Mouse (Mus musculus): ENCODE results near the gene Elmo2. TPM values are rescaled to one million over a fixed set of nuclear protein-coding genes. Genes with fewer than 3 reads are reported as not detected.

The Elmo2 gene
- polyA plus RNA-seq (2016; fragmentation: Nextera tagmentation; extraction: Ambion mirVana), result 56.5 and 61.3 TPM in 2 replicates

GRCm38 (mm10) chr2:165326304-165327190 lies at the start of gene Elmo2:
TSS of gene Elmo2 (minus strand) at chr2:165326479.
- WGBS, result under 1% methylated on average over 55 of the region's 55 CpGs
- H3K27me3 ChIP-seq (ENCODE audit: insufficient read depth, poor library complexity, severe bottlenecking), result 0 out of 2 replicates have a peak, but pooled peaks cover 7% of the 10 kb centered on the region
- peaks cover 7% of the 10 kb centered on the region for H3K36me3 ChIP-seq
- peak within 1 kb of the TSS; percentile 89 for H3K27ac ChIP-seq
- DNase-seq (ENCODE audit: low spot score), result peak; percentile 98
- H3K4me1 ChIP-seq, result peaks cover 61% of the 10 kb centered on the region
- peak within 1 kb of the TSS; percentile 92 for H3K4me3 ChIP-seq
- no peaks in the 10 kb centered on the region for H3K9me3 ChIP-seq

GRCm38 (mm10) chr2:165376001-165376400 lies 49.7 kb upstream of the Elmo2 start:
- 39% methylated on average over 4 of the region's 4 CpGs for WGBS
- DNase-seq (ENCODE audit: low spot score), result no peak

GRCm38 (mm10) chr2:165375478-165375877 lies 49.2 kb upstream of the Elmo2 start:
- no peaks in the 10 kb centered on the region for H3K27me3 ChIP-seq (ENCODE audit: insufficient read depth, poor library complexity, severe bottlenecking)
- peaks cover 54% of the 10 kb centered on the region for H3K36me3 ChIP-seq
- no peak for DNase-seq (ENCODE audit: low spot score)
- peaks cover 4% of the 10 kb centered on the region for H3K9me3 ChIP-seq
- 72% methylated on average over 5 of the region's 5 CpGs for WGBS
- H3K4me1 ChIP-seq, result peaks cover 15% of the 10 kb centered on the region; the same call in 1 of the 2 replicates
- H3K4me3 ChIP-seq, result no peak overlapping the region
- no peak overlapping the region; the same call in 1 of the 2 replicates for H3K27ac ChIP-seq

More at GRCm38 (mm10) chr2:165376001-165376400, 49.7 kb upstream of the Elmo2 start:
- no peak overlapping the region for H3K4me3 ChIP-seq
- H3K9me3 ChIP-seq, result peaks cover 10% of the 10 kb centered on the region
- H3K4me1 ChIP-seq, result peaks cover 15% of the 10 kb centered on the region; the same call in 1 of the 2 replicates
- peaks cover 59% of the 10 kb centered on the region for H3K36me3 ChIP-seq
- H3K27me3 ChIP-seq (ENCODE audit: insufficient read depth, poor library complexity, severe bottlenecking), result no peaks in the 10 kb centered on the region
- no peak overlapping the region for H3K27ac ChIP-seq

- no peak for DNase-seq (ENCODE audit: low spot score)
- Histone ChIP-seq H3K4me3 (0 out of 2 replicates have a peak overlapping the region, but pooled peaks have one; percentile 12), H3K4me1 (peaks cover 31% of the 10 kb centered on the region), H3K36me3 (peaks cover 12% of the 10 kb centered on the region), H3K9me3 (no peaks in the 10 kb centered on the region), H3K27me3 (ENCODE audit: insufficient read depth, poor library complexity, severe bottlenecking) (peaks cover 35% of the 10 kb centered on the region), H3K27ac (no peak overlapping the region)
- WGBS, result 26% methylated on average over 3 of the region's 3 CpGs
Measured at GRCm38 (mm10) chr2:165371066-165371465, 44.8 kb upstream of the Elmo2 start.

- Histone ChIP-seq H3K27ac (no peak overlapping the region), H3K4me1 (peaks cover 25% of the 10 kb centered on the region), H3K27me3 (ENCODE audit: insufficient read depth, poor library complexity, severe bottlenecking) (peaks cover 42% of the 10 kb centered on the region), H3K36me3 (peaks cover 10% of the 10 kb centered on the region), H3K9me3 (no peaks in the 10 kb centered on the region), H3K4me3 (no peak overlapping the region)
- 72% methylated on average over 3 of the region's 3 CpGs for WGBS
- DNase-seq (ENCODE audit: low spot score), result no peak
Measured at GRCm38 (mm10) chr2:165370348-165370747, 44.1 kb upstream of the Elmo2 start.

GRCm38 (mm10) chr2:165368496-165368895 lies 42.2 kb upstream of the Elmo2 start, which contains the start of gene Zfp663:
TSS of gene Zfp663 (minus strand) at chr2:165368729.
- H3K27ac ChIP-seq, result 0 out of 2 replicates have a peak within 1 kb of the TSS, but pooled peaks have one; percentile 44
- H3K27me3 ChIP-seq (ENCODE audit: insufficient read depth, poor library complexity, severe bottlenecking), result peaks cover 48% of the 10 kb centered on the region
- DNase-seq (ENCODE audit: low spot score), result no peak
- H3K36me3 ChIP-seq, result no peaks in the 10 kb centered on the region
- no peaks in the 10 kb centered on the region for H3K9me3 ChIP-seq
- peaks cover 28% of the 10 kb centered on the region for H3K4me1 ChIP-seq
- 2% methylated on average over 27 of the region's 27 CpGs for WGBS
- H3K4me3 ChIP-seq, result peak within 1 kb of the TSS; percentile 46

GRCm38 (mm10) chr2:165367868-165368439 lies 41.7 kb upstream of the Elmo2 start:
- no peaks in the 10 kb centered on the region for H3K36me3 ChIP-seq
- no peaks in the 10 kb centered on the region for H3K9me3 ChIP-seq
- peaks cover 53% of the 10 kb centered on the region for H3K27me3 ChIP-seq (ENCODE audit: insufficient read depth, poor library complexity, severe bottlenecking)
- H3K27ac ChIP-seq, result 0 out of 2 replicates have a peak overlapping the region, but pooled peaks have one; percentile 44
- 4% methylated on average over 13 of the region's 13 CpGs for WGBS
- peak overlapping the region; percentile 46 for H3K4me3 ChIP-seq
- DNase-seq (ENCODE audit: low spot score), result no peak
- peaks cover 28% of the 10 kb centered on the region for H3K4me1 ChIP-seq

- no peak for DNase-seq (ENCODE audit: low spot score)
- 6% methylated on average over 6 of the region's 8 CpGs for WGBS
- peak overlapping the region; percentile 44 for H3K4me3 ChIP-seq
- peaks cover 61% of the 10 kb centered on the region for H3K27me3 ChIP-seq (ENCODE audit: insufficient read depth, poor library complexity, severe bottlenecking)
- peaks cover 28% of the 10 kb centered on the region for H3K4me1 ChIP-seq
- peak overlapping the region; percentile 44 for H3K27ac ChIP-seq
- no peaks in the 10 kb centered on the region for H3K9me3 ChIP-seq
- H3K36me3 ChIP-seq, result no peaks in the 10 kb centered on the region
Measured at GRCm38 (mm10) chr2:165367047-165367520, 40.8 kb upstream of the Elmo2 start.

GRCm38 (mm10) chr2:165364334-165365091 lies 38.2 kb upstream of the Elmo2 start:
- H3K4me3 ChIP-seq, result peak overlapping the region; percentile 28; the same call in 1 of the 2 replicates

GRCm38 (mm10) chr2:165363282-165363681 lies 37.0 kb upstream of the Elmo2 start:
- WGBS, result 81% methylated on average over 6 of the region's 6 CpGs
- Histone ChIP-seq H3K27ac (no peak overlapping the region), H3K27me3 (ENCODE audit: insufficient read depth, poor library complexity, severe bottlenecking) (peaks cover 52% of the 10 kb centered on the region), H3K9me3 (no peaks in the 10 kb centered on the region), H3K4me3 (no peak overlapping the region), H3K36me3 (no peaks in the 10 kb centered on the region), H3K4me1 (peaks cover 23% of the 10 kb centered on the region)
- no peak for DNase-seq (ENCODE audit: low spot score)

More at GRCm38 (mm10) chr2:165364334-165365091, 38.2 kb upstream of the Elmo2 start:
- Histone ChIP-seq H3K36me3 (no peaks in the 10 kb centered on the region), H3K9me3 (no peaks in the 10 kb centered on the region), H3K27me3 (ENCODE audit: insufficient read depth, poor library complexity, severe bottlenecking) (peaks cover 63% of the 10 kb centered on the region), H3K4me1 (peaks cover 28% of the 10 kb centered on the region), H3K27ac (no peak overlapping the region)
- 12% methylated on average over 21 of the region's 21 CpGs for WGBS
- DNase-seq (ENCODE audit: low spot score), result no peak

GRCm38 (mm10) chr2:165360861-165361260 lies 34.6 kb upstream of the Elmo2 start:
- H3K27ac ChIP-seq, result no peak overlapping the region
- no peaks in the 10 kb centered on the region for H3K36me3 ChIP-seq
- no peak for DNase-seq (ENCODE audit: low spot score)
- H3K9me3 ChIP-seq, result no peaks in the 10 kb centered on the region
- 3% methylated on average over 1 of the region's 1 CpGs for WGBS
- peaks cover 28% of the 10 kb centered on the region for H3K27me3 ChIP-seq (ENCODE audit: insufficient read depth, poor library complexity, severe bottlenecking)
- H3K4me3 ChIP-seq, result no peak overlapping the region
- H3K4me1 ChIP-seq, result peaks cover 6% of the 10 kb centered on the region; the same call in 1 of the 2 replicates

- 86% methylated on average over 20 of the region's 20 CpGs for WGBS
- Histone ChIP-seq H3K4me3 (no peak overlapping the region), H3K36me3 (no peaks in the 10 kb centered on the region), H3K27ac (no peak overlapping the region), H3K9me3 (peaks cover 19% of the 10 kb centered on the region), H3K4me1 (no peaks in the 10 kb centered on the region), H3K27me3 (ENCODE audit: insufficient read depth, poor library complexity, severe bottlenecking) (0 out of 2 replicates have a peak, but pooled peaks cover 9% of the 10 kb centered on the region)
- DNase-seq (ENCODE audit: low spot score), result no peak
Measured at GRCm38 (mm10) chr2:165351828-165352513, 25.7 kb upstream of the Elmo2 start.

Measured in heart, embryonic 10.5 days (tissue).